Mouse (Mus musculus) MEL (cell line): ENCODE measurements at regions not wholly inside any gene's neighbourhood (a gene's known extent, or its start where the extent isn't known, plus 50 kb on each side); places are given as distances from the start of the nearest gene placed in this dataset.

Experiments
- DNase-seq: peaks from one replicate; pipeline ENCODE4 v3.0.0; 2011; ENCODE audit warnings: low read depth, low spot score
- H3K27ac ChIP-seq: 2 replicates; pipeline ENCODE4 v1.5.1; 2012; ENCODE audit warnings: low read depth, mild to moderate bottlenecking, control low read depth, low read length, moderate library complexity; ENCODE audit not compliant: control insufficient read depth
- H3K27me3 ChIP-seq, 2 experiments: fragments of 150-350 bp in 1 of 2; sonication (generic) in 1 of 2; 2 replicates each; pipeline ENCODE4 v1.6.1; 2012; ENCODE audit warnings: low read length in 2 of 2, mild to moderate bottlenecking in 2 of 2, improper control_type of control experiment in 1 of 2, moderate library complexity in 1 of 2; ENCODE audit not compliant: insufficient read depth in 2 of 2, control insufficient read depth in 1 of 2
- H3K36me3 ChIP-seq, 2 experiments: 2 replicates each; pipeline ENCODE4 v1.6.1; 2012 to 2014; ENCODE audit warnings: low read length in 2 of 2, improper control_type of control experiment in 1 of 2, inconsistent platforms in 1 of 2, mild to moderate bottlenecking in 1 of 2; ENCODE audit not compliant: insufficient read depth in 2 of 2, control insufficient read depth in 1 of 2
- H3K4me1 ChIP-seq, 2 experiments: fragments of 150-350 bp in 1 of 2; sonication (generic) in 1 of 2; 2 replicates each; pipeline ENCODE4 v1.6.1; 2012; ENCODE audit warnings: low read length in 2 of 2, improper control_type of control experiment in 1 of 2, mild to moderate bottlenecking in 1 of 2; ENCODE audit not compliant: insufficient read depth in 2 of 2, control insufficient read depth in 1 of 2
- H3K4me3 ChIP-seq, 2 experiments: fragments of 150-350 bp in 1 of 2; sonication (generic) in 1 of 2; 2 replicates each; pipeline ENCODE4 v1.5.1; 2012; ENCODE audit warnings: low read depth in 2 of 2, low read length in 2 of 2, mild to moderate bottlenecking in 2 of 2, moderate library complexity in 2 of 2, control low read depth in 1 of 2, improper control_type of control experiment in 1 of 2; ENCODE audit not compliant: control insufficient read depth in 1 of 2, insufficient read depth in 1 of 2
- H3K79me2 ChIP-seq: 2 replicates; pipeline ENCODE4 v1.6.1; 2012; ENCODE audit warnings: mild to moderate bottlenecking, low read length, moderate library complexity; ENCODE audit not compliant: control insufficient read depth, poor library complexity, insufficient read depth
- H3K9ac ChIP-seq: 2 replicates; pipeline ENCODE4 v1.6.1; 2012; ENCODE audit warnings: low read depth, mild to moderate bottlenecking, control low read depth, low read length, moderate library complexity; ENCODE audit not compliant: control insufficient read depth, poor library complexity, severe bottlenecking
- H3K9me3 ChIP-seq: fragments of 150-350 bp; sonication (generic); replicated peaks from 2 replicates; pipeline ENCODE4 v1.6.1; 2012; ENCODE audit warnings: mild to moderate bottlenecking, low read length, improper control_type of control experiment, moderate library complexity; ENCODE audit not compliant: insufficient read depth
- CHD1 ChIP-seq: IDR thresholded peaks from 2 replicates; pipeline ENCODE4 v1.6.1; 2012; ENCODE audit warnings: low read depth, mild to moderate bottlenecking, inconsistent platforms, low read length, improper control_type of control experiment
- CHD2 ChIP-seq: IDR thresholded peaks from 2 replicates; pipeline ENCODE4 v1.6.1; 2011; ENCODE audit warnings: low read length, improper control_type of control experiment
- E2F4 ChIP-seq: IDR thresholded peaks from 2 replicates; pipeline ENCODE4 v1.6.1; 2011; ENCODE audit warnings: low read depth, low read length, improper control_type of control experiment, borderline replicate concordance
- ELF1 ChIP-seq: IDR thresholded peaks from 2 replicates; pipeline ENCODE4 v1.6.1; 2014; ENCODE audit warnings: low read depth, mild to moderate bottlenecking, inconsistent platforms, low read length, improper control_type of control experiment, moderate library complexity
- GABPA ChIP-seq: IDR thresholded peaks from 2 replicates; pipeline ENCODE4 v1.6.1; 2012; ENCODE audit warnings: low read depth, mild to moderate bottlenecking, inconsistent platforms, low read length, improper control_type of control experiment, moderate library complexity
- GATA1 ChIP-seq: IDR thresholded peaks from 2 replicates; pipeline ENCODE4 v1.6.1; 2011; ENCODE audit warnings: low read depth, low read length, improper control_type of control experiment
- HCFC1 ChIP-seq: IDR thresholded peaks from 2 replicates; pipeline ENCODE4 v1.6.1; 2012; ENCODE audit warnings: low read depth, mild to moderate bottlenecking, inconsistent platforms, low read length, improper control_type of control experiment, moderate library complexity
- KAT2A ChIP-seq: conservative IDR thresholded peaks from 2 replicates; pipeline ENCODE4 v1.6.1; 2012; ENCODE audit warnings: low read depth, low read length, improper control_type of control experiment, inconsistent platforms
- MAFK ChIP-seq: IDR thresholded peaks from 2 replicates; pipeline ENCODE4 v1.6.1; 2011; ENCODE audit warnings: low read depth, mild to moderate bottlenecking, low read length, improper control_type of control experiment, borderline replicate concordance
- MAX ChIP-seq: IDR thresholded peaks from 2 replicates; pipeline ENCODE4 v1.6.1; 2011; ENCODE audit warnings: low read length, improper control_type of control experiment
- MYB ChIP-seq: IDR thresholded peaks from 2 replicates; pipeline ENCODE4 v1.6.1; 2011; ENCODE audit warnings: mild to moderate bottlenecking, low read depth, low read length, improper control_type of control experiment
- MYC ChIP-seq: IDR thresholded peaks from 2 replicates; pipeline ENCODE4 v1.6.1; 2011; ENCODE audit warnings: low read depth, mild to moderate bottlenecking, low read length, improper control_type of control experiment, moderate library complexity
- NELFE ChIP-seq: IDR thresholded peaks from 2 replicates; pipeline ENCODE4 v1.6.1; 2011; ENCODE audit warnings: low read depth, low read length, improper control_type of control experiment
- POLR2AphosphoS5 ChIP-seq: IDR thresholded peaks from 2 replicates; pipeline ENCODE4 v1.6.1; 2012; ENCODE audit warnings: low read depth, borderline replicate concordance, mild to moderate bottlenecking, inconsistent platforms, low read length, moderate library complexity, mixed read lengths
- RCOR1 ChIP-seq: IDR thresholded peaks from 2 replicates; pipeline ENCODE4 v1.6.1; 2012; ENCODE audit warnings: low read depth, mild to moderate bottlenecking, inconsistent platforms, low read length, improper control_type of control experiment
- UBTF ChIP-seq: IDR thresholded peaks from 2 replicates; pipeline ENCODE4 v1.6.1; 2012; ENCODE audit warnings: low read depth, mild to moderate bottlenecking, inconsistent platforms, low read length, improper control_type of control experiment, moderate library complexity, borderline replicate concordance; ENCODE audit not compliant: insufficient read depth
- ZKSCAN1 ChIP-seq: IDR thresholded peaks from 2 replicates; pipeline ENCODE4 v1.6.1; 2012; ENCODE audit warnings: low read depth, mild to moderate bottlenecking, inconsistent platforms, low read length, improper control_type of control experiment, moderate library complexity
- ZNF384 ChIP-seq: IDR thresholded peaks from 2 replicates; pipeline ENCODE4 v1.6.1; 2012; ENCODE audit warnings: low read depth, mild to moderate bottlenecking, inconsistent platforms, low read length, improper control_type of control experiment

DNA sequence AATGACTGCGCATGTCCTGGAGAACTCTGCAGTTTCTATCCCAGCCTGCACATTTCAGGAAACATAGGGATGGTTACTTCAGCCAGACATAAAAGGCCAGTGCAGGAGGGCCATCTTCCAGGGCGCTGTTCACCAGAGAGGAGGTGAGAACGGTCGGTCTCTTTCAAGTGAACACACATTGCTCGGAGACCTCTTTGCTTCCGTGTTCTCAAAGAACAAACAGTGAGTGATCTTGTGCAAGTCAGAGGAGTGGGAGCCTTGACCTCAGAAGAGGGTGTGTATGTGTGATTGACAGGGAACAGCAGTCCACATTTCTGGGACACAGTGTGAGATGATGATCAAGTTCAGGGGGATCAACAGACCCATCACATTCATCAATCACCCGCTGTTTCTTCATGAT lies 102.7 kb upstream of the Hs3st3a1 start:
- Histone ChIP-seq H3K27me3 (no peaks in the 10 kb centered on the region; a peak in 1 of 4 replicates), H3K36me3 (no peaks in the 10 kb centered on the region; a peak in 1 of 4 replicates), H3K9ac (no peak overlapping the region), H3K4me1 (no peaks in the 10 kb centered on the region), H3K4me3 (no peak overlapping the region), H3K79me2 (no peaks in the 10 kb centered on the region), H3K27ac (no peak overlapping the region), H3K9me3 (no peaks in the 10 kb centered on the region)
- no peak for TF ChIP-seq GABPA
- TF ChIP-seq NELFE, result no peak
- TF ChIP-seq ELF1, result no peak
- no peak for TF ChIP-seq GATA1
- no peak for TF ChIP-seq MAX
- no peak for TF ChIP-seq E2F4
- TF ChIP-seq RCOR1, result no peak
- TF ChIP-seq MYC, result no peak
- TF ChIP-seq ZNF384, result no peak
- TF ChIP-seq HCFC1, result no peak
- DNase-seq, result no peak

DNA sequence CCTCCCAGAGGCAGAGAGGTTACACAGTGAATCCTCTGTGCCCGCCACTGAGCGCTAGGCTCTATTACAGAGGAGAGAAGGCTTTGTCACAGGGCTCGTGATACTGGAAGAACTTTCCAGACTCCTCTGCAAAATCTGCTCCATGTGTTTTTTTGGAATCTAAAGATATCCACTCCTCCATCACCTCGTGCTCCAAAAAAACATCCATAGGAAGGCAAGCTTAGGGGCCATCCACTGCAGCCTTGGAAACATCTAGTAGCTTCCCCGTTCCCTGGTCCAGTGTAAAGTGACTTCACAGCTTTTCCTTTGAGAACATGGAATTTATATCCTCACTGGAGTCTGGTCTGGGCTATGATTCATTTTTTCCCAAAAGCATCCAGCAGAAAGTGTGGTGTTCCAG lies 103.3 kb upstream of the Hs3st3a1 start:
- H3K4me1 ChIP-seq, result no peaks in the 10 kb centered on the region
- H3K9ac ChIP-seq, result no peak overlapping the region
- no peak overlapping the region for H3K4me3 ChIP-seq
- H3K79me2 ChIP-seq, result no peaks in the 10 kb centered on the region
- H3K9me3 ChIP-seq, result no peaks in the 10 kb centered on the region
- no peaks in the 10 kb centered on the region; a peak in 1 of 4 replicates for H3K27me3 ChIP-seq
- TF ChIP-seq ZKSCAN1 (no peak), CHD2 (no peak), MYB (no peak), UBTF (no peak), MAFK (no peak), CHD1 (no peak), POLR2AphosphoS5 (no peak), GABPA (no peak), KAT2A (no peak)
- DNase-seq, result no peak
- H3K27ac ChIP-seq, result no peak overlapping the region
- no peaks in the 10 kb centered on the region; a peak in 1 of 4 replicates for H3K36me3 ChIP-seq
